Mouse (Mus musculus) adrenal gland, adult 18-20 months (tissue): ENCODE measurements around the gene Tenm3. TPM values are rescaled to one million over a fixed set of nuclear protein-coding genes. Genes with fewer than 3 reads are reported as not detected.

Experiments used
- DNase-seq, 2 experiments: peaks; one replicate each; pipeline ENCODE4 v3.0.0; 2021 to 2022; ENCODE audit warnings: low spot score in 2 of 2
- total RNA-seq, 2 experiments: library from RNA; stranded (reverse); gene quantifications; 1 replicate in 1 of 2; 2 replicates in 1 of 2; pipeline ENCODE4 v1.2.3; 2021

The Tenm3 gene
- total RNA-seq, 2 experiments from 2014 or later = 2.3 to 9.7 TPM

DNA sequence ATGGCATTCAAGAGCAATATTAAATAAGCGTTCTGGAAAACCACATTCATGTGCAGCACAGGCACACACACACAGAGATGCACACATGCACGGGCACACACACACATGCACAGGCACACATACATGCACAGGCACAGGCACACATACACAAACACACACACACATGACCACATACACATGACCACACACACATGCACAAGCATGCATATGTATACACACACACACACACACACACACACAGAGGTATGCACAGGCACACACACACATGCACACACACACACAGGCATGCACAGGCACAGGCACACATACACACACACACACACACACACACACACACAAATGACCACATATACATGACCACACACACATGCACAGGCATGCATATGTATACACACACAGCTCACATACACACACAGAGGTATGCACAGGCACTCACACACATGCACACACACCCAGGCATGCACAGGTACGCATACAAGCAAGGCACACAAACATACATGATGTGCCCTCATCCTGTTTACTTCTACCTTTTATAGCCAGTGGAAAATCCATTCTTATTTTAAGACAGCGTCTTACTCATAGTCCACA is 321.1 kb downstream of the Tenm3 start:
- DNase-seq = no peak

DNA sequence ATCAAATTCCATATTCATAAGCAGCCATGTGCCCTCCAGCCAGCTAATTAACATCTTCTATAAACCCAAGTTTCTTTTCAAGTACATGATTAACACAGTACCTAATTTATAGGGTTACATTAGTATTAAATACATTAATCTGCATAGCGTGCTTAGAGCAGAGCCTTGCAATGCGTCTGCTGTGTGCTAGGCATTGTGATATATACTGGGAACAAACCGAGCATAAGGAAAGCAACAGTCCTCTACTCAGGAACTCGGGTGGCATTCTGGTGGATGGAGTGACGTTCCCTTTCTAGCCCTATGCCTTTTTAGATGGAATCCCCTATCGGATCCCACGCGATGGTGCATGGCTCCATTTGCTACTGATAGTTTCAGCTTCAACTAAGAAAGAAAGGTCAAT is 321.7 kb downstream of the Tenm3 start:
- no peak for DNase-seq

- DNase-seq = no peak
These were observed 326.3 kb downstream of the Tenm3 start for GRCm38 (mm10) chr8:48517431-48517830.

DNA sequence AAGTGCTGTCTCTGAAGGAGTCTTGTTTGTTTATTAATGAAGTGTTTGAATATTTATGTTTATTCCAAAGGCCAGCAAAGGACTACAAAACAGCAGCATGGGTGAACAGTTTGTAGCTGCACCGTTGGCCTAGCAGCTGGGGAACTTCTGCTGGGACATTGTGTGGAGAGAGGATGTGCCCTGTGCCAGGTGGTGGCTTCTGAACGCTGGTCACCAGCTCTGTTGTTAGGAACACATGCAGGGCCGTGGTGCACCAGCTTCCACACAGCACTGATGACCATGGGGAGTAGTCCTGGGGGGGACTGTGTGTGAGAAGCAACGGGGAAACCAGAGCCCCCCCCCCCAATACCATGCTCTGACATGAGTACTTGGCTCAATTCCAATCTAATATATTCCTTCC is 329.5 kb downstream of the Tenm3 start:
- no peak for DNase-seq

DNA sequence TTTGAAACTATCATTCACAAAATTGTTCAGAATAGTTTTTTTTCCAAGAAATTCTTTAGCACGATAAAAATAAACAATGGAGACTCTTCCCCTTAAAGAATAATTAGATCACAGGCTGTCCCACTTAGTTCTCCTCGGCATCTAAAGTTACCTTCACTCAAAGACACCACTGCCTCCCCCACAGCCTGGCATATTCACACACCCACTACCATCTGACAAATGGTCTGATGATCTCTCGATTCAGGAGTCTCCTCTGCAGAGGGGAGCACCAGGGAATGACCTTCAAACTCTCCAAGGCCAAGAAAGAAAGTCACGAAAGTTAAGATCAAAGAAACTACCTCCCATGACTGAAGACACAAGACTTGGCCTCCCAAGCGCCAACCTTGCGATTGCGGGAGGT is 329.9 kb downstream of the Tenm3 start:
- no peak for DNase-seq

- no peak for DNase-seq
These were observed 332.2 kb downstream of the Tenm3 start for GRCm38 (mm10) chr8:48511546-48511945.

GRCm38 (mm10) chr8:48511137-48511536 is 332.6 kb downstream of the Tenm3 start:
- DNase-seq = no peak

DNA sequence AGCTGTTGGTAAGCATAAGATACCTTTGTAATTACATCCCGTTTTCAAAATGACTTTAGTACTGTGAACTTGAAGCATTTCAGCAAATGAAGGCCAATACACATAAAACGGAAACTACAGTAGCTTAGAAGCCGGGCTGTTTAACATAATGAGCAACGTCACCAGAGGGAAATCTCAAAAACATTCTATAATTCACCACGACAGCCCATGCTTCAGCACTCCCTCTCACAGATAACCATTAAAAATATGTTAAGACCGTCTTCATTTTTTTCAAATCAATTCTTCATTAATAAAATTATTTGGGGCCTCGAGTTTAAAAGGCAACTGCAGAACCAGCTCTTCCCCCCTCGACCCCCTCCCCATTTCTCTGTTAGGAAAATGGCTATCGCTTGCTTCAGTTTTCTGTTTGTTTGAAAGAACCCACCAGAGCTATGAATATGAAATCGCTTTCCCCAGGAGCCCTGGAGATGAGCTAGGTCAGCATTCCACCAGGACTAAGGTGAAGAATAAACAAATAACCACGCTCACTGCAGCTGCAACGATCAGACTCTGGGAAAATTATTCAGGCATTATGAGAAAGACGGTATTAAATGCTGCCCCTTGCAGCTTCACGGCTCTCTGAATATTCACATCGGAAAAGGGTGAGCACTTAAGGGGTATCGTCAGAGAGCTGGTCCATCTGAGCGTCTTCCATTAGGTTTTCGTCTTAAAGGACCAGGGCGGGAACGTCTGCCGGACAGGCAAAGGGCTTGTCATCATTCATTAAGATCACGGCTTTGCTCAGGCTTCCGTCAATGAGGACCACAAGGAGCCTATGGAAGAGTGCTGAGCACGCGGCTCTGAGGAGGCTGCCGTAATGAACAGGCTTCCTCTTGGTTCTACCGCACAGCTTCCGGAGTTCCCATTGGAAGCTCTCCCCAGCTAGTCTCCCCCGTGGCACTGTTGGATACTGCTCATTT is 334.8 kb downstream of the Tenm3 start:
- DNase-seq = no peak

GRCm38 (mm10) chr8:48507719-48508501 is 335.8 kb downstream of the Tenm3 start:
- no peak for DNase-seq

DNA sequence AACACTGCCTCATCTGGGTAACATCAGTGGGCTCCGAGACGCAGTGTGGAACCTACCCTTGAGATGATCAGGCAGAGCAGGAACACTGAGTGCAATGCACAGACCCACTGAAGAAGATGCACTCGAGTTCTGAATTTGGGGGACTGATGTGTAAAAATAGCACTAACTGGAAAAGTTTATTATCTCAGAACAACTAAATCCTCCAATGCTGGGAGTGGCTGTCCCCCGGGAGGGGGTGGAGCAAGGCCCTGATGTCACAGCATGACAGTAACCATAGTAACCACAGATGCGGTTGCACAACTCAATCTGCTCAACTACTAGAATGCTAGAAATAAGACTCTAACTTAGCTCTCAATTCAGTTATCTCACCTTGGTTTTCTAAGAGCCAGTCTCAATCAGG is 351.3 kb downstream of the Tenm3 start:
- no peak for DNase-seq

GRCm38 (mm10) chr8:48490635-48491165 is 353.1 kb downstream of the Tenm3 start:
- no peak for DNase-seq

GRCm38 (mm10) chr8:48489936-48490634 is 353.7 kb downstream of the Tenm3 start:
- DNase-seq = no peak

GRCm38 (mm10) chr8:48489417-48489816 is 354.3 kb downstream of the Tenm3 start:
- DNase-seq = no peak

GRCm38 (mm10) chr8:48488809-48489208 is 354.9 kb downstream of the Tenm3 start:
- DNase-seq = no peak

- no peak for DNase-seq
These were observed 359.6 kb downstream of the Tenm3 start for GRCm38 (mm10) chr8:48484143-48484542.

DNA sequence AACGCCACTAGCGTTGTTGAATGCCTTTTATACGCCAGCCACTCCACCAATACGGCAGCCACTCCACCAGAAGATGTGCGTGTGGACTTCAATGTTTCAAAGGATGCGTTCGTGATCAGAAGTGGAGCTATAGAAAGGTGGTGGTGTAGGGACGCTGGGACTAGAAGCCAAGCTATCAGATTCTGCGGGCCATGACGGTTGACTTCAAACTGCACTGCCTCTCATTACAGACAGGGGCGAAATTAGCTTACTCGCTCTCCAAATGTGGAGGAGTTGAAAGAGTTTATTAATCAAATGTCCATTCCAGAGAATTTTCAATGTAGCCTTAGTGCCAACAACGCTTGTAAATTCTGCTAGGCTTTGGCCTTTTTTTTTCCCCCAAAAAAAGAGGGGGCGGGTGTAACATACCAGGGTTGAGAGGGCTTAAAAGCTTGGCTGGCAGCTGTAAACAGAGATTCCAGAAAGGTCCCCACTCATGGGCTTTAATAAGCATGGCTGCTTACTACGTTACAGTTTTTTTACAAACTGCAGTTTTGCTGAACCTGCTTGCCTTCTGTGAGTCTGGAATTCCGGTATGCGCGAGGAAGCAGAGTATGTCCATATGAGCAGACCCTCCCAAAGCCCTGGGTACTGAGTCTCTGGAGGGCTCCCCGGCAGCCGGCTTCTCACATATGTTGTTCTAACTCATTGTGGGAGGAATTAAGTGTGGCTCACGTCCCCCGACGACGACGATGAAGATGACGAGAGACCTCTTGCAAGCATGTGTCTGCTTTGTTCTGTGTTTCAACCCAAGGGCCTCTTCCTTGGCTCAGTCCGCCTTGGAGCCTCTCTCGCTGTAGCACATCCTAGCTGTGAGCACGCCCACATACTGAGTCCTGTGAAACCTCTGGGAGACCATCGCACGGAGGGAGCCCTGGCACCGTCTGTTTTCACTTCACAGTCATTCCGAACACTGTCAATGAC is 361.8 kb downstream of the Tenm3 start:
- no peak for DNase-seq

DNA sequence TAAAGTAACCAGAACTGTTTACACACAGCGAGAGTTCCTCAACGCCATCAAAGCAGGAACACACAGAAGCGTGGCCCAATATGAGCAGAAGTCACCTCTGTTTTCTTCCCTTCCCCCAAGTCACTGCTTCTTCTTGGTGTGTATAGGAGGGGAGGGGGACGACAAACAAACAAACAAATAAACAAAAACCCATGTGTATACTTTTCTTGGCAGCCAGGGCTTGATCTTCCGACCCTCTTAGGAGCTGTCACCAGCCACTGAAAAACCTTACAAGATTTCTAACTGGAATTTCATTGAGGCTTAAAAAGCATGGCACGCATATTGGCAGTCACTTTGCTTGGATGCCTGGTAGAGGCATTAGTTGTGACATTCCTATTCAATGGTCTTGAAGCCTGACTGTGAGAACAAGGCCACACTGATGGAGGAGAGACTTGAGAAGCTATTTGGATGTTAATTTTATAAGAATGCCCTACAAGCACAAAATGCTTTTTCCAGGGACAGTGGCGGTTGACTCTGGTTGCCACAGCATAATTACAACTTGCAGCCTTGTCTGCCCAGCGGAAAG is 366.3 kb downstream of the Tenm3 start:
- DNase-seq = no peak

GRCm38 (mm10) chr8:48476896-48477295 is 366.9 kb downstream of the Tenm3 start:
- DNase-seq = no peak

GRCm38 (mm10) chr8:48467633-48468032 is 376.1 kb downstream of the Tenm3 start:
- DNase-seq = no peak
